Mouse (Mus musculus): ENCODE data around the gene Kirrel3. TPM values are rescaled to one million over a fixed set of nuclear protein-coding genes. Genes with fewer than 3 reads are reported as not detected.
A peak's percentile ranks its signal among the peaks of the same experiment; 100 is the strongest.

Kirrel3 gene
- polyA plus RNA-seq, 1 experiment from 2014 or later: 2.2 TPM

GRCm38 (mm10) chr9:35055528-35056330 is 570.0 kb downstream of the Kirrel3 start:
- Histone ChIP-seq H3K27me3 (ENCODE audit: low read depth, poor library complexity, severe bottlenecking) (no peaks in the 10 kb centered on the region), H3K4me1 (no peaks in the 10 kb centered on the region), H3K4me3 (no peak overlapping the region), H3K27ac (no peak overlapping the region), H3K36me3 (peaks cover 33% of the 10 kb centered on the region), H3K9me3 (replicated peaks) (no peaks in the 10 kb centered on the region)
- DNase-seq (ENCODE audit: low spot score): peak; percentile 12
- WGBS: 90% methylated on average over 11 of the region's 11 CpGs

GRCm38 (mm10) chr9:35056611-35057010 is 570.9 kb downstream of the Kirrel3 start:
- 87% methylated on average over 3 of the region's 3 CpGs for WGBS
- DNase-seq (ENCODE audit: low spot score): no peak
- H3K9me3 ChIP-seq (replicated peaks): no peaks in the 10 kb centered on the region

GRCm38 (mm10) chr9:35057631-35058030 is 571.9 kb downstream of the Kirrel3 start:
- Histone ChIP-seq H3K4me3 (no peak overlapping the region), H3K4me1 (no peaks in the 10 kb centered on the region), H3K36me3 (peaks cover 18% of the 10 kb centered on the region), H3K9me3 (replicated peaks) (no peaks in the 10 kb centered on the region), H3K27ac (no peak overlapping the region), H3K27me3 (ENCODE audit: low read depth, poor library complexity, severe bottlenecking) (no peaks in the 10 kb centered on the region)
- no peak for DNase-seq (ENCODE audit: low spot score)
- WGBS: 92% methylated on average over 6 of the region's 6 CpGs

More at GRCm38 (mm10) chr9:35056611-35057010, 570.9 kb downstream of the Kirrel3 start:
- H3K4me3 ChIP-seq: no peak overlapping the region
- H3K27me3 ChIP-seq (ENCODE audit: low read depth, poor library complexity, severe bottlenecking): no peaks in the 10 kb centered on the region
- no peak overlapping the region for H3K27ac ChIP-seq
- no peaks in the 10 kb centered on the region for H3K4me1 ChIP-seq
- peaks cover 27% of the 10 kb centered on the region for H3K36me3 ChIP-seq

GRCm38 (mm10) chr9:35058186-35058585 is 572.5 kb downstream of the Kirrel3 start:
- peaks cover 12% of the 10 kb centered on the region for H3K36me3 ChIP-seq
- H3K27me3 ChIP-seq (ENCODE audit: low read depth, poor library complexity, severe bottlenecking): no peaks in the 10 kb centered on the region
- no peak overlapping the region for H3K27ac ChIP-seq
- H3K4me3 ChIP-seq: no peak overlapping the region
- no peak for DNase-seq (ENCODE audit: low spot score)
- WGBS: 89% methylated on average over 4 of the region's 4 CpGs
- H3K4me1 ChIP-seq: no peaks in the 10 kb centered on the region
- no peaks in the 10 kb centered on the region for H3K9me3 ChIP-seq (replicated peaks)

GRCm38 (mm10) chr9:35058596-35059354 is 573.1 kb downstream of the Kirrel3 start:
- Histone ChIP-seq H3K27me3 (ENCODE audit: low read depth, poor library complexity, severe bottlenecking) (no peaks in the 10 kb centered on the region), H3K4me3 (no peak overlapping the region), H3K27ac (no peak overlapping the region), H3K9me3 (replicated peaks) (no peaks in the 10 kb centered on the region), H3K36me3 (peaks cover 7% of the 10 kb centered on the region; the same call in 1 of the 2 replicates), H3K4me1 (no peaks in the 10 kb centered on the region)
- peak; percentile 15 for DNase-seq (ENCODE audit: low spot score)
- 98% methylated on average over 2 of the region's 2 CpGs for WGBS

GRCm38 (mm10) chr9:35059881-35060280 is 574.2 kb downstream of the Kirrel3 start:
- Histone ChIP-seq H3K27ac (no peak overlapping the region), H3K9me3 (replicated peaks) (no peaks in the 10 kb centered on the region), H3K4me3 (no peak overlapping the region), H3K27me3 (ENCODE audit: low read depth, poor library complexity, severe bottlenecking) (no peaks in the 10 kb centered on the region), H3K4me1 (no peaks in the 10 kb centered on the region), H3K36me3 (no peaks in the 10 kb centered on the region; the same call in 1 of the 2 replicates)
- WGBS: 82% methylated on average over 5 of the region's 5 CpGs
- peak; percentile 24 for DNase-seq (ENCODE audit: low spot score)

DNA sequence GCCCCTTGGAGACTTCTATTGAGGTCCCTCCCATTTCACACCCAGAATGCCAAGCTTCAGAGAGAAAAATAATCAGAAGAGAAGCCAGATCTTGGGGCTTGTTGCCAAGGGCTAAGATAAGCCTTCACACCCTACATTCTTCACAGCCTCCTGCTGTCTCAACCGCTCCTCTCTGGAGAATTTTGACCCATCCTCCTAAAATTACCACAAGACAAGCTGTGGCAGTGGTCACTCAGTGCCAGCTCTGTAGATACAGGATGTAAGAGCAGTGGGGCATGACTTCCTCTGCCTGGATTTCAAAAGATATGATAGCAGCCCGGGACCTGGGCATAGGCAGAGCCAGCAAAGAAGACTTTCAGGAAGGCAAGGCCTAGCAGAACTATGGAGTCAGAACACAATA is 575.8 kb downstream of the Kirrel3 start:
- no peaks in the 10 kb centered on the region for H3K27me3 ChIP-seq (ENCODE audit: low read depth, poor library complexity, severe bottlenecking)
- no peak overlapping the region for H3K27ac ChIP-seq
- no peak overlapping the region for H3K4me3 ChIP-seq
- no peaks in the 10 kb centered on the region for H3K4me1 ChIP-seq
- H3K9me3 ChIP-seq (replicated peaks): no peaks in the 10 kb centered on the region
- 71% methylated on average over 2 of the region's 2 CpGs for WGBS
- DNase-seq (ENCODE audit: low spot score): peak; percentile 11
- H3K36me3 ChIP-seq: no peaks in the 10 kb centered on the region
